Mouse (Mus musculus): ENCODE measurements at regions not wholly inside any gene's neighbourhood (a gene's known extent, or its start where the extent isn't known, plus 50 kb on each side); places are given as distances from the start of the nearest gene placed in this dataset.

DNA sequence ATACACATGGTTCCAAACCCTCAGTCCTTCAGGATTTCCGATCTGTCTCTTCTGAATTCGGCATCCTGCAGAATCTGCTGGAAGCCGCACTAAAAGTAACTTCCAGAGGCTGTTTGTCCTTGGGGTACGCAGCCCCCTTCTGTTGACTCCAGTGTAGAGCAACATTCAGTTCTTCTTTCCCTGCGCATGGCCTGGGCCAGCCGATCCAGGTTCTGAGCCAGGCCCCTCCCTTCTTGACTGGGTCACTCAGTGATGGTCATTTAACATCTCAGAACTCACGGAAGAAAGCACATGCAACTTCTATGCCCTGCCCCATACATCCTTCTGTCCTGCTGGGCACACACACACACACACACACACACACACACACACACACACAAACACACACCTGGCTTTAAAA is 185.5 kb upstream of the Igsf21 start:
- TF ChIP-seq CTCF (IDR thresholded peaks at IDR 0.05; ENCODE audit: low read depth) (no peak), EP300 (optimal IDR thresholded peaks at IDR 0.05) (no peak)

Measured in stomach, postnatal 0 days (tissue).